Mouse (Mus musculus) liver, adult (tissue): ENCODE data around the gene Lrrk1.

Source experiments
- GATA4 ChIP-seq: IDR thresholded peaks from 2 replicates; pipeline ENCODE4 v1.6.1; 2014; ENCODE audit warnings: mild to moderate bottlenecking, low read length; ENCODE audit not compliant: insufficient replicate concordance

The Lrrk1 gene

DNA sequence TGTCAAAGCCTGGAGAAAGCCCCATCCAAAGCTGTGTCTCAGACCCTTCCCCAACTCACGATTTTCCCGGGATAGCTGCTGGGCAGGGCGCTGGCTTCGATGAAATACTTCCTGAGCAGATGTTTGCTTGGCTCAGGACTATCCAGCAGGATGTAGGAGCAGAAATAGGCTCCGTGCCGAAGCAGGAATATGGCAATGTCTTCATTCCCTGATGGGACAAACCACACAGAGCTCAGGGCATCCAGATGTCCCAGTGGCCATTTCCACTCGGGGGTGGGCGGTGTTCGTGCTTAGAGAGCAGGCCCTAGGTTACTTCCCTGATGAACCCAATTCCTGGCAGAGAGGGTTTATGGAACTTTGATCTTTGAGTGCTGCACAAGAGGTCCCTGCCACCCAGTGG is 57.5 kb downstream of the Lrrk1 start:
- no peak for TF ChIP-seq GATA4

DNA sequence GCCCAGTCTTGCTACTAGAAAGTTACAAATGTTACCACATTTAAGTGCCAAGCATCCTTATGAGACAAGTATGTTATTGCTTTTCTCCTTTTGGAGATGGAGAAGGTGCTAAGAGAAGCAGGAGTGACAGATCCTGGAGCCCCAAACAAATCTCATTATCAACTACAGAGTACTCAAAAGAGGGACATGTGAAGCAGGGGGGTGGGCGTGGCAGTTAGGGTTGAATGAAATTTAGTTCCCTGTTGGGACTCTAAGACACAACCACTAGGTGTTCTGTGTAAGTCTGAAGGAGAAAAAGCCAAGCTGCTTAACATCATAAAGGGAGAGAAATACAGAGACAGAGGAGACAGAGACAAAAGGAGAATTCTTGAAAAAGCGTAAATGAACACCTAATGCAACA is 60.6 kb downstream of the Lrrk1 start:
- TF ChIP-seq GATA4 = no peak

DNA sequence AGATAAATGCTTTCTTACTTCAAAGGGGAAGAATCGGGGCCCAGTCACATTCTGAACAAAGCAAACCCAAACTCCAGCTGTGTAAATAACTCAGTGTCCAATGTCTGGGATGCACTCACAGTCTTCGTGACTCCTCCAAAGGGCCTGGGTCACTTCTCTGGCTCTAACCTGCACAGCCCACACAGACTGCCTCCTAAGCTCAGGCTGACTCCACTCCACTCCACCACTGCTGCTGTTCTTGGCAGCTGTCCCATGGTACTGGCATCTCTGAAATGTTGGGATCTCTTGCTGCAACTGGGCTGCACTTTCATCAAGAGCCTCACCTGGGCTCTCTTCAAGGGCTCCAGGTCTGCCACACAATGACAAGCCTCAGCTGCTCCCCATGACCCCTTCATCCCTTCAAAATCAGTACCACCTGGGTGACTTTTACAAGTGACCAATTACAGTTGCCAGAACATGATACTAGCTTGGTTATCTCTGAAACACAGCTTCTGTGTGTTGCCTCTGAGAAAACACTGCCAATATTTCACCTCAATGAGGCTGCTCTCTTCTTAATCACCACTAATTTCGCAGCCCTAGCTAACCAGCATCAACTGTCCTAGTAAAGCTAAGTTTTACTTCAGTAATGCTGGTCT is 62.6 kb downstream of the Lrrk1 start:
- no peak for TF ChIP-seq GATA4

DNA sequence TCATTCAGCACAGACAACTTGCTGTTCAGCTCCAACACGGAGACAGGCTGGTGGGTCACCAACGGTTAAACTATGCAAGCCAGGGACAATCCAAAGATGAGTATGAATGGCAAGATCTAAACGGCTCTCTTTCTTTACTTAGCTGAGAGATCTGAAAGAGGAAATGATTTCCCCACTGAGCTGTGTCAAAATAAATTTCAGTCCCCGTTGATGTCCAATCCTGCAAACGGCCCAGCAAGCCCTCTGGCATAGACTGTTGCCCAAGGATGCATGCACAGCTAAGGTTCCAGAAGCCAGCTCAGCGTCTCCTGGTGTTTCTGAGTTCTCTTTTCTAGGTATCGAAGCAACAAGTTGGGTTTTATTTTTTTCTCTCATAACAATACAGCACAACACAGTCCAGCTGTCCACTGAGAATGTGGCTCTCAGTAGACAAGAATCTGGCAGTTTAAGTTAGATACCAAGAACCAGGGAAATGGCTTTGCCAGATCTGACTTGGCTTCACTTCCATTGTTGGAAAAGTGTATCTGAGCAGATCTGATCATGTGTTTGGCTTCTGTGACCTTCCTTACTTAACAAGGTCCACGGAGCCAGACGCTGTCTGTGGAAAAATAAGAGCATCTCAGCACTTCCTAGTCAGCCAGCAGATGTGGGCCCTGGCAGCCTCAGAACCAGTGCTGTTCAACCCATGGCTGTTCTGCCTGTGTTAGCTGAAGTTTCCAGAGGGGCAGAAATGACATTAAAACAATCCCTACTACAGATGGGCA is 64.7 kb downstream of the Lrrk1 start:
- no peak for TF ChIP-seq GATA4

DNA sequence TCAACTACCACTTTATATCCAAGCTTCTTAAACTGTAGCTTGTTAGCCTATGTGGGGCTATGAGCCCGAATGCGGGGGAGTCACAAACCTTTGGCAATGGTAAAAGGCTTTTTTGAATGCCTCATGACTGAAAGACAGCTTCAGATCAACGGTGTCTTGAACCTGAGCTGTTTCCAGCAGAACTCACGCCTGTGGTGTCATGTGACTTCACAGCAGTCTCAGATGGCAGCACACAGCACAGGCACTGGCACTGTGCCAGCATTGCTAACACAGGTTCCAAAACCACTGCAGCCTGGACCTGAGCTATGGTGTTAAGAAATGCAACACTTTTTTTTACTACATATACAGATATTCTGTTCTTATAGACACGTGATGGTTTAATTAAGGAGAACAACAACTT is 67.2 kb downstream of the Lrrk1 start:
- no peak for TF ChIP-seq GATA4

DNA sequence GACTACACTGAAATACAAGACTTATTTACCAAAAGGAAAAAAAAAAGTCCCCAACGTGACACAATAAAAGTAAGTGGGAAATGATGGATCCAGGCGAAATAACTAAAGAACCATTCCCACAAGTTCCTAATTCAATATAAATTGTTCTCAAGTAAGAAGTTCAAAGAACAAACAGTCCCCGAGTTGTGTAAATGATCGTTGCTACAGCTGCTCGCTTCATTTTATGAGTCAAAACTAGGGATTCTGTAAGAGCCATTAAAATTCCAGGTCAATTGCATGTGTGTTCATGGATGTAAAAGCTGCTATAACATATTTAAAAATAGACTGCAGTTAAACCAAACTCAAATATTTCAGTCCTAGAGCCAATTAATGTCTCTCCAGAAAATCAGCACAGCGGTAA is 70.0 kb downstream of the Lrrk1 start:
- TF ChIP-seq GATA4 = no peak

DNA sequence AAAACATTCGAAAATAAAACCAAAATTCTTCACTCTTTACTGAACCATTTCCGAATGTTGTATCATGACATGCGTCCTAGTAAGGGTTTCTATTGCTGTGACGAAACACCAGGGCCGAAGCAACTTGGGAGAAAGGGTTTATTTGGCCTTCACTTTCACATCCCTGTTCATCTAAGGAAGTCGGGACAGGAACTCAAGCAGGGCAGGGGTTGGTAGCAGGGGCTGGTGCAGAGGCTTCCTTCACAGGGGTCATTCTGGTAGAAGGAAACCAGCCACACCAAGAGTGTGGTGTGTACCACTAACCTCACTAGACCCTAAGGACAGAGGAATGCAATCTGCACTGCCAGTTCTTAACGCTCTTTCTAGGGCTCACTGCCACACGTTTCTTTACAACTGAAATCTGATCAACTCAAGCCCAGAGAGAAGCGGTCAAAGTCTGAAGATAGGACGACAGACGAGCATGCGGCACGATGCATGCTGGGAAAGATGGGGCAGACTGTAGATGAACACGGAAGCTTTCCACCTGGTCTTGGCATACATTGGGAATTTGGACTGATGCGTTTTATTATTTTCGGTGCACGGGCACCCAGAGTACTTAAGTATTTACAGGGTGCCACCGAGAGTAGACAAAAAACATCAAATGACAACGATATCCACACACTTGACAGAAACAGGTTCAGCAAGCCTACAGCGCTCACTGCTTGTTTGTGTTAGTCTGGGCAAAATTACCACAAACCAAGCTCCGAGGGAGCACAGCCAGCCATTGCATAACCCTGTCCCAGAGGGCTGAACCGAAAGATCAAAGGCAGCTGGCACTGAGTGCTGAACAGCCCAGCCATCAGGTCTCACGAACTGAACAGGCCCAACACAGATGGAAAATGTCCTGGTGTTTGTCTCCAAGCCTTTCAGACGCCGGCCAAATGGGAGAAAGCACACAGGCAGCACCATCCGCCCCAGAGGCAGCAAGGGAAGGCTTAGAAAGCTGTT is 77.2 kb downstream of the Lrrk1 start:
- no peak; the same call in 1 of the 2 replicates for TF ChIP-seq GATA4

DNA sequence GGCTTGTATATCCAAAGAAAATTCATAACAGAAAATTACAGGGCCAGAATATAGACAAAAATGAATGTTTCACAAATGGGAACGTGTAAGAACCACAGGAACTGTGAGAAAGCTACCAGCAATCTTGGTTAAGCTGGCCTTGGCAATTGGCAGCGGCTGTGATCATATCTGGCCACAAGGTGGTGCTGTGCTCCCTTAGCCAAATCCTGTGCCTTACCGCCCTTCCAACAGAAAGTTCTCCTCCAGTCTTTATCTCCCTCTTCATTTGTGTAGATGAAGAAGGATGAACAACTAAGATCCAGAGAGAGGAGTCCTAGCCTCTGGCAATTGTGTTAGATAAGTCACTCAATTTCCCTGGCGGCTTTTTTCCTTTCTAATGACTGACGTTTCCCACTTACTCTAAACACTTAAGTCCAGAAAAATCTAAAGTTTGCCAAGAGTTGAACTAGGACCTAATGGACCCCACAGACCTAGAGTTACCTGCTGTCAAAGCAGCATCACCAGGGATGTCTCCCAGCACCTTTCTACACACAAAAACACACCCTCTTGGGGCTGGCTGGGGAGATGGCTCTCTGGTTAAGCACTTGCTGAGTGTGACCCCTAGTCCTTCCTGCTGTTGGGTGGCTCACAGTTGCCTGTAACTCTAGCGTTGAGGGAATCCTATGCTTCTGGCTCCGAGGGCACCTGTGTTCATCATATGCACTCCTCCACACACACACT is 78.0 kb downstream of the Lrrk1 start:
- TF ChIP-seq GATA4 = no peak

DNA sequence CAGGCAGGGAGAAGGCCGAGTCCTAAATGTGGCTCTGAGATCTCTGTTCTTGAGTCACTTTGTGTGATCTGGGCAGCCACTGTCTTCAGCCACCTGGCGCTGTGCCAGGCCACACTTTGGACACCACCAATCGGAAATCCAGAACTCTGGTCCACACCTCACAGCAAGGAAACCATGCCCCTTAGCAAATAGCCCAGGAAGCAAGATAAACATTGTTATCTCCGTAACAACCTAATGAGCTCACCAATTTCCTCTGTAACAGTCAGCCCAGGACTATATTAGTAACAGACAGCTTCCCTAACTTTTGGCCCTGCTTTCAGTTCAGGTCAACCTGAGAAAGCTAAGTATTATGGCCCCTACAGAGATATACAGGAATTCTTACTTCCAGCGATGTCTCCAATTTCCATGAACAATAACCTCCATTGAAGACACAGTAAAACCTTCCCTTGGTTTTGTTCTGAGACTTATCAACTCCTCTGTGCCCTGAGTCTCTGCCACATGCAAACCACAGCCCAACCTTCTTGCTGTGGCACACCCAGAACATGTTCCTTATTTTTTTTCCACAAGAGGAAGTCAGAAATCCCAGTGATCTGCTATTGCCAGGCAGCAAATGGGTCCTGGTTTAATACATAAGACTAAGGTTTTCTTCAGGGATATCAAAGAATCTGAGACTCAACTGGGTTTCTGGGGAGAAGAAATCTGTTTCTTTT is 78.8 kb downstream of the Lrrk1 start:
- TF ChIP-seq GATA4 = peak; percentile 95

DNA sequence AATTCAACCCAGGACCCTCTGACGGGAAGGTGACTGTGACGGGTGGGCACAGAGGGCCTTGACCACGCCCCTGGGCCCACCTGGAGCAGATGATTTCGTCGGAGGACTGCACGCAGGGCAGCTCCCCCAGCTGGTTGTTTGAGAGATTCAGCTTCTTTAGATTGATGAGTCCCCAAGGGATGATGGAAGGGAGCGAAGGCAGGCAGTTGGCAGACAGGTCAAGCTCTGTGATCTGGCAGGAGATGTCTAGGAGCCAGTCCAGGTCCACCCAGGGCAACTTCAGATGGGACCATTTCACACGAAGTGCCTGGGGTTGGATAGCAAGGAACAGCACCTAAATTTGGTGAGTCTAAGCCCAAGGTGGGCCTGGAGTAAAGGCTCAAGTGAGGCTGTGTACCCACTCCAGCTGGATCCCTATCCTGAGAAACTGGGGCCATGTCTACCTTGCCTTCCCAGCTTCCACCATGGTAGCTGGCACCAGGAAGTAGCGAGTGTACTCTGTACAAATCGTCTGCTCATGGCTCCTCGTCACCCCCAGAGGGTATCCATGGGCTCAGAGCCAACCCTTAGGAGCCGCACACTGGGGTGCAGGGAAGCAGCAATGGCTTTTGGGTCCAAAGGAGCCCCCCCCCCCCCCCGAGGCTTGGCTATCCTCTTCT is 79.4 kb downstream of the Lrrk1 start:
- TF ChIP-seq GATA4 = no peak

DNA sequence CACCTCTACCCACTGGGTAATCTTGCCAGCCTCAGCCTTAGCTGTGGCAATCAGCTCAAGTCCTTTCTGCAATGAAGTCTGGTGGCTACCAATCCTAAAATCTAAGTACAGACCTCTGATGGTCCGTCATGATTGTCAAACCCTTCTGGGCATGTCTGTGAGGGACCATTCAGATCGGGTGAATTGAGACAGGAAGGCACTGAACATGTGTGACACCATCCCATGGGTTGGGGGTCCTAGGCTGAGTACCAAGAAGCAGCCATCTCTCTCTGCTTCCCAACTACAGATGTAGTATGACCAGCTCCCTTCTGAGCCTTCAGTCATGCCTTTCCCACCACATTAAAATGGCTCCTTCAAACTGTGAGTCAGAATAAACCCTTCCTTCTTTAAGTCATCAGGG is 80.4 kb downstream of the Lrrk1 start:
- TF ChIP-seq GATA4 = no peak

DNA sequence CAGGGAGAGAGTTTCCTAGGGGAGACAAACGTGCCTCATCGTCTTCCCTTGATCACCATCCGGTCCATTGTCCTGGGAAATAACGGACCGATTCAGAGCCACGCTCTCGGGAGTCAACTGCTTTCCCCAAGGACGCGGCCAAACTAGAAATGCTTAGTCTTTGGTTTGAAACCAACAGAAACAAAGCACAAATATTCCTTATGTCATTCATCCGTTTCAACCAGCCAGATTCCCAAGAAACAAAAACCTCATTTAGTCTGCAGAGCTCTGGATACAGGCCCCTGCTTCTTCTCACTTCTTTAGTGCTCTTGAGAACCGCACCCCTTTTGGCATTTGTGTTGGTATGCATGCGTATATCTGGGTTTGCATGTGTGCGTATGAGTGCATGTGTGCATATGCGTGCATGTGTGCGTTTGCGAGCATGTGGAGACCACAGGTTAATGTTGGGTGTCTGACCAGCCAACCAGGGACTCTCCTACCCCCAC is 82.4 kb downstream of the Lrrk1 start:
- TF ChIP-seq GATA4 = no peak

DNA sequence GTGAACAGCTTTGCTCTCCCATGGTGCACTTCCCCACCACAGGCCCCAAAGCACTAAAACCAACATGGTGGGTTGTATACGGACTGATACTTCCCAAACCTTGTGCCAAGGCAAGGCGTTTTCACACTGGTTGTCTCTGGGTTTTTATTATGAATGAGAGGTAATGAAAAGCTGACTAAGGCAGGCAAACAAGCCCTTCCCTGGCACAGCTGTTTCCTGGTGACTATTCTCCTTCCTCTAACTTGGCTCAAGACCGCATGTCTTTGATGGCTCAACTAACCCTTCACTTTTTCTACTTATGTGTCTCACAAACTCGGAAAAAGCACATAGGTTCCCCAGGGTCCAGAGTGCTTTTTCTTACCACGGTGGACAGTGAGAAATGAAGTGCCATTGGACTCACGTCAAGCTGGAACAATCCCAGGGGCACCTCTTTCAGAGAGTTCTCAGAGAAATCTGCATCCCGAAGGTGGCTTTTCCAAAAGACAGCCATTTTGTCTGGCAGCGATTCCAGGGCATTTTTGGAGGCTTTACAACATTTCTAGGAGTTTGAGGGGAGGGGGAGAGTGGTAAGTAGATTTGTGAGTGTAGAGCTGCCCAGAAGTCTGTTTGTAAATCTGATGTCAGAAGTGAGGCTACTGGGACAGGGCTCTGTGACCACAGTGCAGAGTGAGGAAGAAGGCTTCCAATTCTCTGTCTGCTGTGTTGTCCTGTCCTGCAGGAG is 83.0 kb downstream of the Lrrk1 start:
- TF ChIP-seq GATA4 = no peak

DNA sequence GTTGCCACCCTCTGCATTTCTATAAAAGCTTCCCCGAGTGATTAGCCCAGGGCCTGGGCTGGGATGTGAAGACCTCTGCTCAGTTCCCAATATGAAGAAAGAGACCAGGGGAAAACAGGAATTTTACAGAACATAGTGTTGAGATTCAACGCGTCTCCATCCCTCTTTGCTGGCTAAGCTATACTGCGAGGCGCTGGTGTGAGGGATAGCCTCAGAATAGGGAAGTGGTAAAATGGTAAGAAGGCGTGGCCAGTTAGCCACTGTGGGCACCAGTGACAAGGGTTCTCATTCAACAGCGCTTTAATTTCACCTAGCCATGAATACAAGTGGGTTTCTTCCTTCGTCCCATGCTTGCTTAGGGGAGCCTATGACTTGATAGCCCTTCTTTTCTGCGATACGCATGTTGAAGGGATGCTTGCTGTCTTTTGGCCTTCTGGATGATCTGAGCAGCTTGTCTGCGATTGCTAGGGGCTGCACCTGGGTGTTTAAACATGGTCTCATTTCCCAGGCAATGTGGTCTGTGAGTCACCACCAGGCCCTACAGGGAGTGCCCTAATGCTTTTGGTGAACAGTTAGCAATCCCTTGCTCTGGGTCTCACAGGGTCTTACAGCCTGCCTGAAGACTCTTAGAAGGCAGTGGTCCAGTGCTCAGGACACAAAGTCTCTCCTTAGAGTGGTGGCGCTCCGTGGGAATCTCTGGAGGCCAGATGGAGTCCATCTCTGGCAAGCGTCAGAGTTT is 84.1 kb downstream of the Lrrk1 start:
- TF ChIP-seq GATA4 = no peak
